11 mouse cellular contexts compared by ENCODE assay signal in the genomic region with DNA sequence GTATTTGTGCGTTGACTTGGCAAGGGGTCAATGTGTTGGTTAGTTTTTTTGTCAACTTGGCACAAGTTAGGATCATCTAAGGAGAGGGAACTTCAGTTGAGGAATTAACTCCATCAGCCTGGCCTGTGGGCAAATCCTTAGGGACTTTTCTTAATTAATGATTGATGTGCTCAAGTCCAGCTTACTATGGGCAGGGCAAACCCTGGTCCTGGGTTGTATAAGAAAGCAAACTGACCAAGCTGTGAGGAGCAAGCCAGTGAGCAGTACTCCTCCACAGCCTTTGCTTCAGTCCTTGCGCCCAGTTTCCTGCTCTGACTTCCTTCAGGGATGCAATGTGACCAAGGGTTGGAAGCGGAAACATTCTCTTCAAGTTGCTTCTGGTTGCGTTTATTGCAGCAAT.
"Had no signal": no experiment of that assay in that cellular context is flagged by ENCODE, and none has a peak within 500 bp of the region (broad histone marks: within the 10 kb centered on the region; RNA-seq: fewer than 3 reads in every experiment).

No protein-coding gene starts in this region.

- H3K4me2 ChIP-seq: limb, embryonic 13.5 days had no signal

- H3K36me3 ChIP-seq: limb, embryonic 13.5 days had no signal

- DNase-seq: left cerebral cortex, postnatal 4 days; lung, adult 2 months; lung, postnatal 36 days; midbrain, embryonic 14.5 days; right cerebral cortex, postnatal 14 days; thymus, postnatal 36 days had no signal

- H3K9ac ChIP-seq: limb, embryonic 13.5 days; liver, embryonic 14.5 days had no signal

- H3K27ac ChIP-seq: hindbrain, postnatal 0 days; limb, embryonic 13.5 days; liver, embryonic 14.5 days had no signal

- H3K4me3 ChIP-seq: limb, embryonic 13.5 days; myocyte had no signal

- ATAC-seq: hindbrain, postnatal 0 days; lung, postnatal 0 days had no signal

- H3K9me3 ChIP-seq: limb, embryonic 13.5 days had no signal
